Mouse (Mus musculus) hindbrain, embryonic 10.5 days (tissue): ENCODE results near the gene Bmp5. TPM values are rescaled to one million over a fixed set of nuclear protein-coding genes. Genes with fewer than 3 reads are reported as not detected.

Experiments used
- DNase-seq: peaks from one replicate; pipeline ENCODE4 v3.0.0-alpha.2; 2017; ENCODE audit warnings: low spot score
- H3K27ac ChIP-seq: fragments of 300-500 bp; sonication (generic); 2 replicates; pipeline ENCODE4 v1.5.1; 2016; ENCODE audit warnings: mild to moderate bottlenecking, moderate library complexity
- H3K27me3 ChIP-seq: fragments of 300-500 bp; sonication (generic); 2 replicates; pipeline ENCODE4 v1.6.1; 2016; ENCODE audit warnings: mild to moderate bottlenecking; ENCODE audit not compliant: poor library complexity, insufficient read depth, severe bottlenecking
- H3K36me3 ChIP-seq: fragments of 300-500 bp; sonication (generic); 2 replicates; pipeline ENCODE4 v1.6.1; 2016; ENCODE audit warnings: mild to moderate bottlenecking, moderate library complexity
- H3K4me1 ChIP-seq: fragments of 300-500 bp; sonication (generic); replicated peaks from 2 replicates; pipeline ENCODE4 v1.6.1; 2016; ENCODE audit warnings: mild to moderate bottlenecking
- H3K4me3 ChIP-seq: fragments of 300-500 bp; sonication (generic); 2 replicates; pipeline ENCODE4 v1.5.1; 2016; ENCODE audit warnings: mild to moderate bottlenecking, moderate library complexity
- H3K9me3 ChIP-seq: fragments of 300-500 bp; sonication (generic); 2 replicates; pipeline ENCODE4 v1.6.1; 2016; ENCODE audit warnings: mild to moderate bottlenecking, moderate library complexity
- WGBS: fragments of 180-500 bp; shearing (Covaris S2); methylation state at CpG from one replicate; pipeline ENCODE4 v1.1.7; 2016; 5-methylcytosine and 5-hydroxymethylcytosine counted together
- polyA plus RNA-seq: library from polyadenylated mRNA; unstranded; fragments of >200 nt; fragmentation: Nextera tagmentation; extraction: Ambion mirVana; gene quantifications from 2 replicates; pipeline ENCODE4 v1.2.1, GENCODE M21; 2016

The Bmp5 gene
- polyA plus RNA-seq, 1 experiment from 2014 or later: 2.1 TPM

GRCm38 (mm10) chr9:75927196-75927880, 152.2 kb downstream of the Bmp5 start:
- no peak overlapping the region for H3K27ac ChIP-seq
- DNase-seq: no peak
- no peaks in the 10 kb centered on the region for H3K9me3 ChIP-seq
- H3K36me3 ChIP-seq: no peaks in the 10 kb centered on the region
- 68% methylated on average over 11 of the region's 11 CpGs for WGBS
- no peaks in the 10 kb centered on the region for H3K4me1 ChIP-seq
- H3K4me3 ChIP-seq: no peak overlapping the region
- no peaks in the 10 kb centered on the region for H3K27me3 ChIP-seq

GRCm38 (mm10) chr9:75928068-75928467, 152.9 kb downstream of the Bmp5 start:
- Histone ChIP-seq H3K27ac (no peak overlapping the region), H3K27me3 (no peaks in the 10 kb centered on the region), H3K4me3 (no peak overlapping the region), H3K4me1 (no peaks in the 10 kb centered on the region), H3K9me3 (no peaks in the 10 kb centered on the region), H3K36me3 (no peaks in the 10 kb centered on the region)
- no peak for DNase-seq
- 90% methylated on average over 5 of the region's 5 CpGs for WGBS

GRCm38 (mm10) chr9:75944663-75945062, 169.5 kb downstream of the Bmp5 start:
- WGBS: 82% methylated on average over 3 of the region's 3 CpGs

More at GRCm38 (mm10) chr9:75944663-75945062, 169.5 kb downstream of the Bmp5 start:
- Histone ChIP-seq H3K27me3 (no peaks in the 10 kb centered on the region), H3K4me1 (no peaks in the 10 kb centered on the region), H3K27ac (no peak overlapping the region), H3K36me3 (no peaks in the 10 kb centered on the region), H3K9me3 (no peaks in the 10 kb centered on the region), H3K4me3 (no peak overlapping the region)
- DNase-seq: no peak

Other genes starting within 250 kb of the Bmp5 start
- 83.8 and 101 TPM in 2 replicates for gene Tmod3, start 215.7 kb upstream of the Bmp5 start, polyA plus RNA-seq
- gene Tmod2, start 164.0 kb upstream of the Bmp5 start, polyA plus RNA-seq: 36.5 and 48.4 TPM in 2 replicates
- 10.3 and 13.2 TPM in 2 replicates for gene Lysmd2, start 149.6 kb upstream of the Bmp5 start, polyA plus RNA-seq
- gene Scg3, start 91.3 kb upstream of the Bmp5 start, polyA plus RNA-seq: 26.2 and 56.0 TPM in 2 replicates
- 5.1 and 7.5 TPM in 2 replicates for gene Hmgcll1, start 239.5 kb downstream of the Bmp5 start, polyA plus RNA-seq